Mouse (Mus musculus) midbrain, embryonic 13.5 days (tissue): ENCODE results near the gene Csrp2. TPM values are rescaled to one million over a fixed set of nuclear protein-coding genes. Genes with fewer than 3 reads are reported as not detected.

Source experiments
- ATAC-seq: fragments of 200-750 bp; cut with Nextera tagmentation; 2 replicates; pipeline ENCODE4 v1.8.0; 2017; ENCODE audit warnings: mild to moderate bottlenecking, moderate TSS enrichment, moderate library complexity
- H3K27ac ChIP-seq: fragments of 300-500 bp; sonication (generic); 2 replicates; pipeline ENCODE4 v1.5.1; 2015; ENCODE audit warnings: inconsistent platforms, mild to moderate bottlenecking, moderate library complexity
- H3K27me3 ChIP-seq: fragments of 300-500 bp; sonication (generic); 2 replicates; pipeline ENCODE4 v1.6.1; 2015; ENCODE audit warnings: mild to moderate bottlenecking, inconsistent platforms
- H3K36me3 ChIP-seq: fragments of 300-500 bp; sonication (generic); 2 replicates; pipeline ENCODE4 v1.6.1; 2015; ENCODE audit warnings: mild to moderate bottlenecking, inconsistent platforms
- H3K4me1 ChIP-seq: fragments of 300-500 bp; sonication (generic); replicated peaks from 2 replicates; pipeline ENCODE4 v1.6.1; 2015; ENCODE audit warnings: inconsistent platforms
- H3K4me2 ChIP-seq: fragments of 300-500 bp; sonication (generic); replicated peaks from 2 replicates; pipeline ENCODE4 v1.6.1; 2015; ENCODE audit warnings: moderate library complexity, mild to moderate bottlenecking, inconsistent platforms
- H3K4me3 ChIP-seq: fragments of 300-500 bp; sonication (generic); replicated peaks from 2 replicates; pipeline ENCODE4 v1.5.1; 2015; ENCODE audit warnings: mild to moderate bottlenecking, inconsistent platforms
- H3K9ac ChIP-seq: fragments of 300-500 bp; sonication (generic); replicated peaks from 2 replicates; pipeline ENCODE4 v1.6.1; 2015; ENCODE audit warnings: mild to moderate bottlenecking, inconsistent platforms
- H3K9me3 ChIP-seq: fragments of 300-500 bp; sonication (generic); 2 replicates; pipeline ENCODE4 v1.6.1; 2016; ENCODE audit warnings: mild to moderate bottlenecking, inconsistent platforms
- WGBS: fragments of 180-500 bp; shearing (Covaris S2); methylation state at CpG from one replicate; pipeline ENCODE4 v1.1.7; 2015; 5-methylcytosine and 5-hydroxymethylcytosine counted together
- polyA plus RNA-seq: library from polyadenylated mRNA; unstranded; fragments of >200 nt; fragmentation: Nextera tagmentation; extraction: Ambion mirVana; gene quantifications from 2 replicates; pipeline ENCODE4 v1.2.1, GENCODE M21; 2015

Csrp2 gene
- polyA plus RNA-seq, 1 experiment from 2014 or later: 128 TPM

DNA sequence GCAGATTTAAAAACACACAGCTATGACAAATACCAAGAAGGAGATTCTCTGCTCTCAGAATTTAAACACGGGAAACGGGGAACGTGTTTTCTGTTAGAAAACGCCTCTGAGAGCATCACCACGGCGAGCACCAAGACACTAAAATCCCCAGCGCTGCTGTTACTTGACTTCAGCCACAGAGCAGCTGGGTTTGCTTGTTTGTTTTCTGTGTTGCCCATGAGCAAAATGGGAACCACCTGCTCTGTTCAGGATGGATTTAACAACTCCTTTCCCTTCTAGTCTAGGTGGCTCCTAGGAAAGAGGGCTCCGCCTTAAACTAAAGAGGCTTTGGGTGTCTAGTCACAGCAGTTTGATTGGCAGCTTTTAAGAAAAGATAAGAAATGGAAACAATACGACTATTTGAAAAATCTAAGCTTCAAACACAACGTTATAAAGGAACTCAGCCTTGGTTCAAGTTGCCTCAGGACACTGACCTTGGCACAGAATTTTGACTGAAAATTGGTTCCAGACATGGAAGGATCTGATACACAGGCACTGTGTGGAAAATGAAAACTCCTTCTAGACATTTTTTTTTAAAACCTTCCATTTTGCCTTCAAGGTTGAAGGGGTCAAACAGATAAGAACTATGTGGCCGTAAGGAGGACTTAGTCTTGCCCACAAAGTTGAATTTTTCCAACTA, 2.8 kb upstream of the Csrp2 start:
- H3K4me2 ChIP-seq: no peak overlapping the region
- H3K36me3 ChIP-seq: no peaks in the 10 kb centered on the region
- ATAC-seq: no peak
- H3K9me3 ChIP-seq: no peaks in the 10 kb centered on the region
- 87% methylated on average over 11 of the region's 11 CpGs for WGBS
- H3K27ac ChIP-seq: no peak overlapping the region
- H3K9ac ChIP-seq: no peak overlapping the region
- peaks cover 2% of the 10 kb centered on the region; the same call in 1 of the 2 replicates for H3K27me3 ChIP-seq
- peaks cover 19% of the 10 kb centered on the region for H3K4me1 ChIP-seq
- H3K4me3 ChIP-seq: no peak overlapping the region

DNA sequence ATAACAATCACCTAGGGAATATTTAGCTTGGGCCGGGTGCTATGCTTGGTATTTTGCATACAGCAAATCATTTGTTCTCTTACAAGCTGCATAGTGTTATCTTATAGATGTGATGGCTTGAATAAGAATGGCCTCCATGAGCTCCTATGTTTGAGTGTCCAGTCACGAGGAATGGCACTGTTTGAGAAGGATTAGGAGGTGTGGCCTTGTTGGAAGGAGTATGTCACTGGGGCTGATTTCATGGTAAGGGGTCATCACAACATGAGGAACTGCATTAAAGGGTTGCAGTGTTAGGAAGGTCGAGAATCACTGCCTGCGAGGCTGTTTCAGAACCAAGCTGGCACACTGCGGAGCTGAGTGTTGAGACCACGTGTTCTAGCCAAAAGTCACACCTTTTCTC, 2.1 kb upstream of the Csrp2 start:
- H3K9me3 ChIP-seq: no peaks in the 10 kb centered on the region
- H3K4me2 ChIP-seq: no peak overlapping the region
- WGBS: 95% methylated on average over 6 of the region's 6 CpGs
- H3K4me1 ChIP-seq: peaks cover 26% of the 10 kb centered on the region
- peaks cover 2% of the 10 kb centered on the region; the same call in 1 of the 2 replicates for H3K27me3 ChIP-seq
- no peak for ATAC-seq
- no peak overlapping the region for H3K27ac ChIP-seq
- H3K4me3 ChIP-seq: no peak overlapping the region
- H3K36me3 ChIP-seq: no peaks in the 10 kb centered on the region
- no peak overlapping the region for H3K9ac ChIP-seq

DNA sequence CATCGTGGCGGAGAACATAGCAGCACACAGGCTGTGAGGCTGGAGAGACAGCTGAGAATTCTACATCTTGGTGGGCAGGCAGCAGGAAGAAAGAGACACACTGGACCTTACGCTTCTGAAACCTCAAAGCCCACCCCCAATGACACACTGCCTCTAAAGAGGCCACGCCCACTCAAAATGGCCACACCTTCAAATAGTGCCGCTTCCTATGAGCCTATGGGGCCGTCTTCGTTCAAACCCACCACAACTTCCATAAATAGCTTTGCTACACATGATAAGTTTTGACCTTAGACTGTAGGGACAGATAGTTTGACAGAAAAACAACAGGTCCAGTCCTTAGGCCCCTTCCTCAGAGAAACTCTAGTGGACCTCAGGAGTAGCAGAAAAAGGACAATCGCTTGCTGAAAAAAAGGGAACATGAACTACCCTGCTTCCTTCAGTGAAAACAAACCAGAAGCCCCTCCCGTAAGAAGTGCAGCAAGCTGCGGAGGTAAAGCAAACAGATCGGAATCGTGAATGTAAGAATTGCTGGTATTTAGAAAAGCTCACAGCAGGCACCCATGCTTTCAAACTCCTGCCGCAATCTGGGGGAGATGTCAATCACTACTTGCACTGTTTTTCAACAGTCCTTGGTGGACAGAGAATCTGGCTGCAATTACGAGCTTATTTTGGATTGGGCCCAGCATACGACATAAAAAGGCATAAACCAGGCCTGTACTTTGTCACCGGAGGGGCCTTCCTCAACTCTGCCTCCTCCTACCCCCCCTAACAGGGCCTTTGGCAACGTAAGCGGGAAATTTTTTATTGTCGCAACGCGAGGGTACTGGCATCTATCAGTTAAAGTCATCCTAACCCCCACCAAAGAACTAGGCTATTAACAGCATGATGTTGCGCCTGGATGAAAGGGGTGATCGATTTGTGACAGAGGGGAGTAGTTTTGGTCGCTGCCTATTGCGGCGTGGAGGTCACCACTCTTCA, 886 bp upstream of the Csrp2 start:
- Histone ChIP-seq H3K27ac (no peak overlapping the region), H3K4me1 (peaks cover 28% of the 10 kb centered on the region), H3K9ac (peak overlapping the region; percentile 78), H3K27me3 (peaks cover 2% of the 10 kb centered on the region; the same call in 1 of the 2 replicates), H3K36me3 (no peaks in the 10 kb centered on the region), H3K4me3 (peak overlapping the region; percentile 60), H3K9me3 (no peaks in the 10 kb centered on the region), H3K4me2 (peak overlapping the region; percentile 85)
- WGBS: 18% methylated on average over 26 of the region's 26 CpGs
- ATAC-seq: 0 out of 2 replicates have a peak, but pooled peaks have one; percentile 3

DNA sequence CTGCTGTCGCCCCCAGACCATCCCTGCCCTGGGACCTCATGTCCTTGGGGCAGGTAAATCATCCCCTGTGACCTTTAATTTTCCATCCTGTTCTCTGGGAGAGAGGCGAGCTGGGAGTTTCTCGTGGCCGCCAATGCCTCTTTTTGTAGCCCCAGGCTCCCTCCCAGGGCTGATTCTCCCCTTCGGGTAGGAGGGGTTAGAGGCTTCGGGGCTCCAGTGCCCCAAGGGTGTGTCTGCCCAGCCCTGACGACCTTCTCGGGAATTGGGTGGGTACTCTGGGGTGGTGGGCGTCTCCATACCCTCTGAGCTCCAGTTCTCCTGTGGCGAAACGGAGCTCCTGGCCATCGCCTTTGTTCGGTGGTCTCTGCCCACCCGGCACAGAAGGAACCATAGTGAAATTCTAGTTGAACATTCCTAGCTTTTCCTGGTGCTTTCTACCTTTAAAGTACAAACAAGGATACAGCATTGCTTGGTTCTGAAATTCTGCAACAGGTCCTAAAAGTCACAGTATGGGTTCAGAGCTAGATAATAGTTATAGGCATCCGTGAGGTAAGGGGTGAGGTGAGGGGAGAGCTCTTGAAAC, 870 bp downstream of the Csrp2 start:
- 1% methylated on average over 15 of the region's 15 CpGs for WGBS

DNA sequence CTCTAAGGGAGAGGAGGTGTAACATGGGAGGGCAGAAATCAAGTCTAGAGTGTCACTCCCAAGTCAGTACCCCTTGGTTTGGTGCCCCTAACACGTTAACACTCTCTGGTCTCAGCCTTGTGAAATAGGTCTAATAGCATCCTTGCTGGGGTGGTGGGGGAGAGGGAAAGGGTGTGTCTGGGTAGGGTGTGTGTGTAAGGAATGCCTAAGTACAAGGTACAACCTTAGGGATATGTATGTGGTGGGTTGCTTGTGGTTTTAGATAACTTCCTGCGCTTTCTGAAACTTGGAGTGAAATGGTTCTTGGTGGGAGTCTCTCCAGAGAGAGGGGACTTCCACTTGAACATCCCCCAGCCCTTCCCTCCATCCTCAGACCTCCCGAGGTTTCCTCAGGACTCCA, 2.3 kb downstream of the Csrp2 start:
- H3K9ac ChIP-seq: no peak overlapping the region
- peaks cover 36% of the 10 kb centered on the region for H3K4me1 ChIP-seq
- H3K9me3 ChIP-seq: no peaks in the 10 kb centered on the region
- ATAC-seq: no peak
- H3K4me2 ChIP-seq: peak overlapping the region; percentile 85
- H3K36me3 ChIP-seq: no peaks in the 10 kb centered on the region
- WGBS: 78% methylated on average over 3 of the region's 3 CpGs
- H3K4me3 ChIP-seq: peak overlapping the region; percentile 10; the same call in 1 of the 2 replicates
- H3K27ac ChIP-seq: no peak overlapping the region
- H3K27me3 ChIP-seq: peaks cover 2% of the 10 kb centered on the region; the same call in 1 of the 2 replicates

More for the DNA sequence above, 870 bp downstream of the Csrp2 start:
- H3K4me2 ChIP-seq: peak overlapping the region; percentile 85
- ATAC-seq: peak; percentile 76
- H3K9me3 ChIP-seq: no peaks in the 10 kb centered on the region
- H3K27ac ChIP-seq: peak overlapping the region; percentile 62
- no peaks in the 10 kb centered on the region for H3K36me3 ChIP-seq
- H3K4me3 ChIP-seq: peak overlapping the region; percentile 60
- peak overlapping the region; percentile 78 for H3K9ac ChIP-seq
- peaks cover 28% of the 10 kb centered on the region for H3K4me1 ChIP-seq
- peaks cover 2% of the 10 kb centered on the region; the same call in 1 of the 2 replicates for H3K27me3 ChIP-seq

DNA sequence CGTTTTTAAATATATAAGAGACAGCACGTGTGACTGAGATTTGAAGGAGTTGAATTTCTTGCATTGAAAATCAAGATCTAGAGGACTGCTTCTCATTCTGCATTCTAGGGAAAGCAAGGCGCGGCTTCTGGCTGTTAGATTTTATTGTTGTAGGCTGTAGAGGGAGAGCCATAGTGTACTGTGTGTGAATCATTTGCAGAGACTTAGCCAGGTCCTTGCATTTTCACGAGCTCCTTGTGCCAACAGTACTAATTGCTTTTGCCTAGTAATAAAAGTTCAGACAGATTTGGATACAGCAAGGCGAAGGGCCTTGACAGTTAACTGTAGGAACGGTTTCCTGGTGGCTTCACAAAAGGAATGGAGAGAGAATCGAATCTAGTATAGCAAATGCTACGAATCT, 3.0 kb downstream of the Csrp2 start:
- ATAC-seq: no peak
- peaks cover 36% of the 10 kb centered on the region for H3K4me1 ChIP-seq
- 82% methylated on average over 9 of the region's 9 CpGs for WGBS
- no peak overlapping the region for H3K27ac ChIP-seq
- H3K4me3 ChIP-seq: no peak overlapping the region
- peaks cover 2% of the 10 kb centered on the region; the same call in 1 of the 2 replicates for H3K27me3 ChIP-seq
- H3K9ac ChIP-seq: no peak overlapping the region
- no peaks in the 10 kb centered on the region for H3K36me3 ChIP-seq
- no peaks in the 10 kb centered on the region for H3K9me3 ChIP-seq
- no peak overlapping the region for H3K4me2 ChIP-seq

DNA sequence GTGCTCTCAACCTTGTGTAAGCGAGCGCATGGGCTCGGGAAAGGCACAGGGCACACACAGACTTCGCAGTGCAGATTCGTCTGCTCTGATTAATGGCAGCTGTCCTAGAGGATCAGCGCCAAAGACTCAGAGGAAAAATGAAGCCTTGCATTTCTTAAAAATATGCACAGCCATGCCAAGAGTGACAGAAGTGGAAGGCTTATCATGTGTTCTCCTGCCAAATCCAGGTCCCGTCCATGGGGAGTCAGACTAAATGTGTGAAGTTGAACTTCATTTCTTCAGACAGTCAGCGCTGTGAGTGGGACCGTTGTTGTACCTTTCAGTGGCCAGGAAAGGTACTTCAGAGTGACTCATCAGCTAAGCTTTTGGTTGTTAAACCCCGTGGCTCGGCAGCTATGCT, 7.9 kb downstream of the Csrp2 start:
- Histone ChIP-seq H3K9me3 (no peaks in the 10 kb centered on the region), H3K4me1 (peaks cover 38% of the 10 kb centered on the region), H3K27me3 (no peaks in the 10 kb centered on the region), H3K27ac (no peak overlapping the region), H3K36me3 (no peaks in the 10 kb centered on the region), H3K4me2 (no peak overlapping the region), H3K4me3 (no peak overlapping the region), H3K9ac (no peak overlapping the region)
- ATAC-seq: no peak
- 83% methylated on average over 11 of the region's 11 CpGs for WGBS

DNA sequence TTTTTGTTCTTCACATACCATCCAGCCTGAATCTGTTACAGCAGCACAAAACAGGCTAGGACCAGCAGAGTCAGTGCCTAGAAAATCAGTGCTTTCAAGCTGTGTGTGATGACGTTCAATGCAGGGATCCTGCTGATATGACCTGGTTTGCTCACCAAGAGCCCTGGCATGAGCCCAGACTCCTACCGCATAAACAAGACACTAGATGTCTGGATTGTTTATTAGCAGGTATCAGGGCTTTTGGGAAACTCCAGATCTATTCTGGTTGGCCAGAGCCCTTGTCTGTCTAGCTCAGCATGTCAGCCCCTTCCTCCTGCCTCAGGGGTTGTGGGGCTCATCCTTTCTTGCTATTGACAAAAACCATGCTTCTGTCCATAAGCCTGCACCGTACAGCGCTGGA, 10.2 kb downstream of the Csrp2 start:
- Histone ChIP-seq H3K4me3 (no peak overlapping the region), H3K9ac (no peak overlapping the region), H3K27ac (no peak overlapping the region), H3K36me3 (no peaks in the 10 kb centered on the region), H3K9me3 (no peaks in the 10 kb centered on the region), H3K4me1 (peaks cover 35% of the 10 kb centered on the region), H3K27me3 (no peaks in the 10 kb centered on the region), H3K4me2 (no peak overlapping the region)
- 53% methylated on average over 4 of the region's 4 CpGs for WGBS
- ATAC-seq: 0 out of 2 replicates have a peak, but pooled peaks have one; percentile 10

DNA sequence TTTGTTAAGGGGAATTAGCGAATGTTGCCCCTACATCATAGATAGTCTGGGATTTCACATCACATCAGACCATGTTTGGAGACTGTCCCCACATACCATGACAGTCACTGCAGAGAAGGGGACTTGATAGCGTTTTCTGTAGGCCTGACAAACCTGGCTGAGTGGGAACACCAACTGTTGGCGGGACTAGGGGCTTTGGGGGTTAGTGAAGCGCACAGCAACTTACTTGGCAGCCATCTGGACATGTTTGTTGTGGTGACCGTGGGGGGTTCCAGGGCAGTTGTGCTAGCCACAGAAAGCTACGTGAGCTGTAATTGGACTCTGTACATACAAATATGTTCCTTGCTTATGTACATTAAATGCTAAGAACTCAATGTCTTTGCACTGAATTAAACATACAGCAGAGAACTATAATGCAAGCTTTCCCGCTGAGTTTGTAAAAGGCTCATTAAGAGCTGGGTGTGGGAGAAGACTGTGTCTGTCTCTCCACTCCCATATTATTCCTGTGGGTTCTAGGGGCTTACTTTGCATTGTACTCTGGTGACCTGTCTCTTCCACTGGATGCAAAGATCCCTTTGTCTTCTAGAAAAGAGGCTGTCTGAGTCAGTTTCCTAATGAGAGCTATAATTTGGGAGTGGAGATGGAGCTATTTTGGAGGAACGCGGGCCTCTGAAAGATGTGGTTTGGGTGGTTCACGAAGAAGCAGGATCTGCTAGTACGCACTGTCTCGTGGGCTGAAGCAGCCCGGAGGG, 11.7 kb downstream of the Csrp2 start:
- ATAC-seq: peak; percentile 55
- no peaks in the 10 kb centered on the region for H3K27me3 ChIP-seq
- H3K9me3 ChIP-seq: no peaks in the 10 kb centered on the region
- H3K9ac ChIP-seq: no peak overlapping the region
- peak overlapping the region; percentile 63 for H3K27ac ChIP-seq
- H3K4me1 ChIP-seq: peaks cover 28% of the 10 kb centered on the region
- 0 out of 2 replicates have a peak overlapping the region, but pooled peaks have one; percentile 0 for H3K4me3 ChIP-seq
- H3K4me2 ChIP-seq: peak overlapping the region; percentile 33
- H3K36me3 ChIP-seq: no peaks in the 10 kb centered on the region
- 37% methylated on average over 13 of the region's 13 CpGs for WGBS

DNA sequence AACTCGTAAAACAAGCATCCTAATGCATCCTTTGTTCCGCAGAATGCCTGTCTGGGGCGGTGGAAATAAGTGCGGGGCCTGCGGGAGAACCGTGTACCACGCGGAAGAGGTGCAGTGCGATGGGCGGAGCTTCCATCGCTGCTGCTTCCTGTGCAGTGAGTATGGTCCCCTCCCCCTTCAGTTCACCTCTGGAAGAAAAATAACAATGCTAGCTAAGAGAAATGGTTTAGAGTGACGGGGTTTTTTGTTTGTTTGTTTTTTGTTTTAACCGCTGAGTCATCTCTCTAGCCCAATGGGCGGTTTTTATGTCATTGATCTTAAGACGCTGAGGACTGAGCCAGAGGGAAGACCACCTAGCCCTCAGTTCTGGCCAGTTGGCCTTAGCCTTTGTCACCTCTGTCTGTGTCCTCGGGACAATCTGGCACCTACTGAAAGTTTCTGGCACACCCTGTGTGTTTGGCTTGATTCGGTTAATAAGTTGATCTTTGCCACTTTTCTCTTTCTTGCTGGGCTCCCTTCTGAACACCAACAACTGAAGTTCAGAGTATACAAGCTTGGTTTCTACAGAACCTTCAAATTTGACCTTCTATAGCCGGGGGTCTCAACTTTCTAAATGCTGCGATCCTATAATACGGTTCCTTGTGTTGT, 12.4 kb downstream of the Csrp2 start:
- Histone ChIP-seq H3K27me3 (no peaks in the 10 kb centered on the region), H3K36me3 (no peaks in the 10 kb centered on the region), H3K9ac (no peak overlapping the region), H3K9me3 (no peaks in the 10 kb centered on the region), H3K4me1 (peaks cover 27% of the 10 kb centered on the region), H3K4me3 (0 out of 2 replicates have a peak overlapping the region, but pooled peaks have one; percentile 0), H3K4me2 (peak overlapping the region; percentile 33), H3K27ac (peak overlapping the region; percentile 63)
- 53% methylated on average over 20 of the region's 20 CpGs for WGBS
- peak; percentile 78 for ATAC-seq

DNA sequence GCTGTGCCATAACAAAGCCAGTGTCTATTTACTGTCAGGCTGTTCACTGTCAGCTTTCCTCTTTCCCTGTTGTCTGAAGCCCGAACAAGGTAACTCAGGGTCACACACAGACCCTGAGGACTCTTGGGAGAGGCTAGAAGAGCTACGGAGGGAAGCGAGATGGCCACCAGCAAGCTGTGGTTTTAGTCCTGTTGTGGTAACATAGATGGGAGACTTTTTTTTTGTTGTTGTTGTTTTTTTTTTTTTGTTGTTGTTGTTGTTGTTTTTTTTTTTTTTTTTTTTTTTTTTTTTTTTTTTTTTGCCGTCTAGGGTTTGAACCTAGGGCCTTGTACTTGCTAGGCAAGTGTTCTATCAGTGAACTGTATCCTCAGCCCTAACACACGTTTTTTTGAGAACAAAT, 14.0 kb downstream of the Csrp2 start:
- no peak overlapping the region for H3K9ac ChIP-seq
- H3K4me2 ChIP-seq: no peak overlapping the region
- WGBS: 67% methylated on average over 5 of the region's 5 CpGs
- H3K9me3 ChIP-seq: no peaks in the 10 kb centered on the region
- ATAC-seq: no peak
- H3K27ac ChIP-seq: no peak overlapping the region
- no peaks in the 10 kb centered on the region for H3K27me3 ChIP-seq
- H3K4me1 ChIP-seq: peaks cover 27% of the 10 kb centered on the region
- no peak overlapping the region for H3K4me3 ChIP-seq
- peaks cover 6% of the 10 kb centered on the region for H3K36me3 ChIP-seq
